Mouse (Mus musculus) urinary bladder, adult 18-20 months (tissue): ENCODE data around the gene Cldn3.

Experiments used
- DNase-seq, 2 experiments: peaks; one replicate each; pipeline ENCODE4 v3.0.0; 2022; ENCODE audit warnings: low spot score in 2 of 2, mixed read lengths in 2 of 2

Cldn3 gene

GRCm38 (mm10) chr5:135035608-135036359, 49.8 kb downstream of the Cldn3 start:
- no peak for DNase-seq
